Mouse (Mus musculus): Measurements from ENCODE around the gene Lima1. TPM values are rescaled to one million over a fixed set of nuclear protein-coding genes. Genes with fewer than 3 reads are reported as not detected.

Lima1 gene
- polyA plus RNA-seq, 1 experiment from 2014 or later, result 38.4 TPM

GRCm38 (mm10) chr15:99812097-99812496 is 63.2 kb downstream of the Lima1 start:
- 74% methylated on average over 7 of the region's 7 CpGs for WGBS
- H3K27ac ChIP-seq (replicated peaks), result no peak overlapping the region
- ATAC-seq (replicated peaks), result no peak

GRCm38 (mm10) chr15:99807776-99808735 is 67.2 kb downstream of the Lima1 start:
- peak overlapping the region; percentile 92 for H3K27ac ChIP-seq (replicated peaks)
- H3K36me3 ChIP-seq, result 0 out of 2 replicates have a peak, but pooled peaks cover 8% of the 10 kb centered on the region
- peak overlapping the region; percentile 26 for H3K9ac ChIP-seq (replicated peaks)
- 5% methylated on average over 21 of the region's 21 CpGs for WGBS
- no peaks in the 10 kb centered on the region for H3K9me3 ChIP-seq
- H3K4me2 ChIP-seq (replicated peaks), result peak overlapping the region; percentile 34
- ATAC-seq (replicated peaks), result peak; percentile 95
- no peaks in the 10 kb centered on the region for H3K27me3 ChIP-seq
- peaks cover 33% of the 10 kb centered on the region for H3K4me1 ChIP-seq
- no peak overlapping the region; the same call in 1 of the 2 replicates for H3K4me3 ChIP-seq

More at GRCm38 (mm10) chr15:99812097-99812496, 63.2 kb downstream of the Lima1 start:
- Histone ChIP-seq H3K9me3 (no peaks in the 10 kb centered on the region), H3K4me2 (replicated peaks) (no peak overlapping the region), H3K27me3 (no peaks in the 10 kb centered on the region), H3K9ac (replicated peaks) (no peak overlapping the region), H3K4me3 (no peak overlapping the region), H3K4me1 (peaks cover 23% of the 10 kb centered on the region), H3K36me3 (no peaks in the 10 kb centered on the region)

GRCm38 (mm10) chr15:99806171-99806570 is 69.1 kb downstream of the Lima1 start:
- H3K4me3 ChIP-seq, result no peak overlapping the region
- no peak overlapping the region for H3K4me2 ChIP-seq (replicated peaks)
- H3K27ac ChIP-seq (replicated peaks), result peak overlapping the region; percentile 14; the same call in 1 of the 2 replicates
- WGBS, result 17% methylated on average over 7 of the region's 7 CpGs
- H3K9ac ChIP-seq (replicated peaks), result no peak overlapping the region
- ATAC-seq (replicated peaks), result no peak
- H3K4me1 ChIP-seq, result peaks cover 34% of the 10 kb centered on the region
- H3K27me3 ChIP-seq, result no peaks in the 10 kb centered on the region
- no peaks in the 10 kb centered on the region for H3K9me3 ChIP-seq
- 0 out of 2 replicates have a peak, but pooled peaks cover 8% of the 10 kb centered on the region for H3K36me3 ChIP-seq

- Histone ChIP-seq H3K4me1 (peaks cover 34% of the 10 kb centered on the region), H3K36me3 (0 out of 2 replicates have a peak, but pooled peaks cover 8% of the 10 kb centered on the region), H3K27me3 (no peaks in the 10 kb centered on the region), H3K27ac (replicated peaks) (no peak overlapping the region), H3K4me3 (no peak overlapping the region), H3K4me2 (replicated peaks) (no peak overlapping the region), H3K9ac (replicated peaks) (no peak overlapping the region), H3K9me3 (no peaks in the 10 kb centered on the region)
- no peak for ATAC-seq (replicated peaks)
- WGBS, result 83% methylated on average over 4 of the region's 4 CpGs
Measured at GRCm38 (mm10) chr15:99805673-99806072, 69.6 kb downstream of the Lima1 start.

GRCm38 (mm10) chr15:99803186-99803644 is 72.0 kb downstream of the Lima1 start:
- Histone ChIP-seq H3K27ac (replicated peaks) (0 out of 2 replicates have a peak overlapping the region, but pooled peaks have one; percentile 23), H3K27me3 (no peaks in the 10 kb centered on the region), H3K4me1 (peaks cover 25% of the 10 kb centered on the region), H3K36me3 (0 out of 2 replicates have a peak, but pooled peaks cover 8% of the 10 kb centered on the region), H3K4me2 (replicated peaks) (no peak overlapping the region), H3K4me3 (no peak overlapping the region), H3K9ac (replicated peaks) (no peak overlapping the region), H3K9me3 (no peaks in the 10 kb centered on the region)
- no peak for ATAC-seq (replicated peaks)
- WGBS, result 20% methylated on average over 6 of the region's 6 CpGs

GRCm38 (mm10) chr15:99801885-99802572 is 73.2 kb downstream of the Lima1 start:
- no peak for ATAC-seq (replicated peaks)
- no peak overlapping the region for H3K4me2 ChIP-seq (replicated peaks)

GRCm38 (mm10) chr15:99799706-99800105 is 75.5 kb downstream of the Lima1 start:
- H3K9ac ChIP-seq (replicated peaks), result no peak overlapping the region
- no peaks in the 10 kb centered on the region for H3K9me3 ChIP-seq
- no peak overlapping the region for H3K4me2 ChIP-seq (replicated peaks)
- WGBS, result 91% methylated on average over 6 of the region's 6 CpGs
- no peak overlapping the region for H3K27ac ChIP-seq (replicated peaks)
- H3K27me3 ChIP-seq, result no peaks in the 10 kb centered on the region
- ATAC-seq (replicated peaks), result no peak
- H3K4me3 ChIP-seq, result no peak overlapping the region
- no peaks in the 10 kb centered on the region for H3K36me3 ChIP-seq
- H3K4me1 ChIP-seq, result peaks cover 18% of the 10 kb centered on the region

More at GRCm38 (mm10) chr15:99801885-99802572, 73.2 kb downstream of the Lima1 start:
- Histone ChIP-seq H3K9ac (replicated peaks) (no peak overlapping the region), H3K27ac (replicated peaks) (no peak overlapping the region), H3K27me3 (no peaks in the 10 kb centered on the region), H3K36me3 (0 out of 2 replicates have a peak, but pooled peaks cover 8% of the 10 kb centered on the region), H3K9me3 (no peaks in the 10 kb centered on the region), H3K4me3 (no peak overlapping the region), H3K4me1 (peaks cover 19% of the 10 kb centered on the region)
- 57% methylated on average over 24 of the region's 24 CpGs for WGBS

GRCm38 (mm10) chr15:99797898-99798297 is 77.4 kb downstream of the Lima1 start:
- no peak overlapping the region for H3K27ac ChIP-seq (replicated peaks)
- no peaks in the 10 kb centered on the region for H3K9me3 ChIP-seq
- WGBS, result 49% methylated on average over 5 of the region's 5 CpGs
- no peaks in the 10 kb centered on the region for H3K27me3 ChIP-seq
- ATAC-seq (replicated peaks), result no peak
- H3K9ac ChIP-seq (replicated peaks), result no peak overlapping the region
- no peak overlapping the region for H3K4me3 ChIP-seq
- H3K36me3 ChIP-seq, result 0 out of 2 replicates have a peak, but pooled peaks cover 3% of the 10 kb centered on the region
- no peak overlapping the region for H3K4me2 ChIP-seq (replicated peaks)
- H3K4me1 ChIP-seq, result peaks cover 8% of the 10 kb centered on the region

- Histone ChIP-seq H3K9me3 (no peaks in the 10 kb centered on the region), H3K4me2 (replicated peaks) (no peak overlapping the region), H3K27ac (replicated peaks) (peak overlapping the region; percentile 38; the same call in 1 of the 2 replicates), H3K27me3 (no peaks in the 10 kb centered on the region), H3K36me3 (peaks cover 3% of the 10 kb centered on the region; the same call in 1 of the 2 replicates), H3K4me1 (peaks cover 8% of the 10 kb centered on the region), H3K9ac (replicated peaks) (no peak overlapping the region), H3K4me3 (no peak overlapping the region)
- WGBS, result 52% methylated on average over 9 of the region's 9 CpGs
- ATAC-seq (replicated peaks), result no peak
Measured at GRCm38 (mm10) chr15:99796735-99797134, 78.5 kb downstream of the Lima1 start.

- Histone ChIP-seq H3K4me3 (no peak overlapping the region), H3K4me1 (peaks cover 8% of the 10 kb centered on the region), H3K36me3 (peaks cover 3% of the 10 kb centered on the region; the same call in 1 of the 2 replicates), H3K27me3 (no peaks in the 10 kb centered on the region), H3K27ac (replicated peaks) (peak overlapping the region; percentile 38; the same call in 1 of the 2 replicates), H3K4me2 (replicated peaks) (no peak overlapping the region), H3K9me3 (no peaks in the 10 kb centered on the region), H3K9ac (replicated peaks) (no peak overlapping the region)
- ATAC-seq (replicated peaks), result no peak
- WGBS, result 88% methylated on average over 3 of the region's 3 CpGs
Measured at GRCm38 (mm10) chr15:99796066-99796465, 79.2 kb downstream of the Lima1 start.

- peaks cover 5% of the 10 kb centered on the region; the same call in 1 of the 2 replicates for H3K36me3 ChIP-seq
- H3K4me3 ChIP-seq, result no peak overlapping the region
- H3K27ac ChIP-seq (replicated peaks), result no peak overlapping the region
- H3K9ac ChIP-seq (replicated peaks), result no peak overlapping the region
- no peaks in the 10 kb centered on the region for H3K9me3 ChIP-seq
- peaks cover 6% of the 10 kb centered on the region for H3K4me1 ChIP-seq
- WGBS, result 94% methylated on average over 16 of the region's 16 CpGs
- H3K4me2 ChIP-seq (replicated peaks), result no peak overlapping the region
- no peaks in the 10 kb centered on the region for H3K27me3 ChIP-seq
- ATAC-seq (replicated peaks), result no peak
Measured at GRCm38 (mm10) chr15:99792221-99792815, 82.9 kb downstream of the Lima1 start.
